Mouse (Mus musculus): ENCODE data around the gene Pid1. TPM values are rescaled to one million over a fixed set of nuclear protein-coding genes. Genes with fewer than 3 reads are reported as not detected.

Pid1 gene
- polyA plus RNA-seq, 1 experiment from 2014 or later: 47.2 TPM

- Histone ChIP-seq H3K9ac (no peak overlapping the region), H3K4me1 (no peaks in the 10 kb centered on the region), H3K9me3 (no peaks in the 10 kb centered on the region), H3K4me2 (no peak overlapping the region), H3K27me3 (no peaks in the 10 kb centered on the region), H3K4me3 (no peak overlapping the region), H3K27ac (no peak overlapping the region), H3K36me3 (no peaks in the 10 kb centered on the region)
- no peak for ATAC-seq (ENCODE audit: insufficient number of reproducible peaks, low FRiP score, low TSS enrichment, low read depth)
- 46% methylated on average over 4 of the region's 4 CpGs for WGBS
Measured at GRCm38 (mm10) chr1:84387616-84388015, 23.6 kb upstream of the Pid1 start.

- Histone ChIP-seq H3K4me2 (no peak overlapping the region), H3K4me1 (no peaks in the 10 kb centered on the region), H3K4me3 (no peak overlapping the region), H3K9me3 (no peaks in the 10 kb centered on the region), H3K36me3 (no peaks in the 10 kb centered on the region), H3K9ac (no peak overlapping the region), H3K27ac (0 out of 2 replicates have a peak overlapping the region, but pooled peaks have one; percentile 22), H3K27me3 (no peaks in the 10 kb centered on the region)
- ATAC-seq (ENCODE audit: insufficient number of reproducible peaks, low FRiP score, low TSS enrichment, low read depth): no peak
- WGBS: 57% methylated on average over 8 of the region's 8 CpGs
Measured at GRCm38 (mm10) chr1:84386481-84387146, 22.6 kb upstream of the Pid1 start.

- no peaks in the 10 kb centered on the region for H3K4me1 ChIP-seq
- no peak overlapping the region for H3K27ac ChIP-seq
- H3K27me3 ChIP-seq: no peaks in the 10 kb centered on the region
- no peak overlapping the region for H3K4me3 ChIP-seq
- H3K36me3 ChIP-seq: no peaks in the 10 kb centered on the region
- H3K4me2 ChIP-seq: no peak overlapping the region
- WGBS: 67% methylated on average over 1 of the region's 1 CpGs
- no peak for ATAC-seq (ENCODE audit: insufficient number of reproducible peaks, low FRiP score, low TSS enrichment, low read depth)
- no peak overlapping the region for H3K9ac ChIP-seq
- H3K9me3 ChIP-seq: no peaks in the 10 kb centered on the region
Measured at GRCm38 (mm10) chr1:84382709-84383108, 18.7 kb upstream of the Pid1 start.

- H3K4me3 ChIP-seq: no peak overlapping the region
- WGBS: 88% methylated on average over 5 of the region's 5 CpGs
- no peak for ATAC-seq (ENCODE audit: insufficient number of reproducible peaks, low FRiP score, low TSS enrichment, low read depth)
Measured at GRCm38 (mm10) chr1:84382064-84382463, 18.1 kb upstream of the Pid1 start.

GRCm38 (mm10) chr1:84380895-84381294 is 16.9 kb upstream of the Pid1 start:
- no peak overlapping the region for H3K4me3 ChIP-seq
- WGBS: 76% methylated on average over 3 of the region's 3 CpGs
- no peak for ATAC-seq (ENCODE audit: insufficient number of reproducible peaks, low FRiP score, low TSS enrichment, low read depth)
- H3K9ac ChIP-seq: no peak overlapping the region
- H3K4me2 ChIP-seq: no peak overlapping the region
- no peaks in the 10 kb centered on the region for H3K36me3 ChIP-seq
- no peak overlapping the region for H3K27ac ChIP-seq
- no peaks in the 10 kb centered on the region for H3K27me3 ChIP-seq
- no peaks in the 10 kb centered on the region for H3K9me3 ChIP-seq
- H3K4me1 ChIP-seq: no peaks in the 10 kb centered on the region

More at GRCm38 (mm10) chr1:84382064-84382463, 18.1 kb upstream of the Pid1 start:
- Histone ChIP-seq H3K9me3 (no peaks in the 10 kb centered on the region), H3K36me3 (no peaks in the 10 kb centered on the region), H3K4me2 (no peak overlapping the region), H3K4me1 (no peaks in the 10 kb centered on the region), H3K27ac (no peak overlapping the region), H3K9ac (no peak overlapping the region), H3K27me3 (no peaks in the 10 kb centered on the region)

- H3K27ac ChIP-seq: no peak overlapping the region
- no peaks in the 10 kb centered on the region for H3K4me1 ChIP-seq
Measured at GRCm38 (mm10) chr1:84367733-84368132, 3.8 kb upstream of the Pid1 start.

GRCm38 (mm10) chr1:84366553-84366952 is 2.6 kb upstream of the Pid1 start:
- no peaks in the 10 kb centered on the region for H3K27me3 ChIP-seq
- H3K4me3 ChIP-seq: no peak overlapping the region
- H3K9me3 ChIP-seq: no peaks in the 10 kb centered on the region
- WGBS: 68% methylated on average over 3 of the region's 3 CpGs
- no peak for ATAC-seq (ENCODE audit: insufficient number of reproducible peaks, low FRiP score, low TSS enrichment, low read depth)
- no peak overlapping the region for H3K9ac ChIP-seq
- H3K4me2 ChIP-seq: no peak overlapping the region
- H3K36me3 ChIP-seq: no peaks in the 10 kb centered on the region
- H3K27ac ChIP-seq: no peak overlapping the region
- H3K4me1 ChIP-seq: no peaks in the 10 kb centered on the region

More at GRCm38 (mm10) chr1:84367733-84368132, 3.8 kb upstream of the Pid1 start:
- no peak overlapping the region for H3K4me2 ChIP-seq
- no peak overlapping the region for H3K9ac ChIP-seq
- ATAC-seq (ENCODE audit: insufficient number of reproducible peaks, low FRiP score, low TSS enrichment, low read depth): no peak
- no peak overlapping the region for H3K4me3 ChIP-seq
- H3K36me3 ChIP-seq: no peaks in the 10 kb centered on the region
- H3K27me3 ChIP-seq: no peaks in the 10 kb centered on the region
- 71% methylated on average over 3 of the region's 3 CpGs for WGBS
- no peaks in the 10 kb centered on the region for H3K9me3 ChIP-seq

- Histone ChIP-seq H3K9me3 (no peaks in the 10 kb centered on the region), H3K36me3 (no peaks in the 10 kb centered on the region), H3K4me1 (no peaks in the 10 kb centered on the region), H3K4me3 (no peak overlapping the region), H3K27me3 (no peaks in the 10 kb centered on the region), H3K27ac (no peak overlapping the region), H3K4me2 (no peak overlapping the region), H3K9ac (no peak overlapping the region)
- ATAC-seq (ENCODE audit: insufficient number of reproducible peaks, low FRiP score, low TSS enrichment, low read depth): no peak
- 89% methylated on average over 7 of the region's 7 CpGs for WGBS
Measured at GRCm38 (mm10) chr1:84362709-84363617, 1.0 kb downstream of the Pid1 start.

- Histone ChIP-seq H3K4me1 (no peaks in the 10 kb centered on the region), H3K36me3 (no peaks in the 10 kb centered on the region), H3K27ac (no peak overlapping the region), H3K9ac (no peak overlapping the region), H3K4me3 (no peak overlapping the region), H3K4me2 (no peak overlapping the region), H3K9me3 (no peaks in the 10 kb centered on the region), H3K27me3 (no peaks in the 10 kb centered on the region)
- ATAC-seq (ENCODE audit: insufficient number of reproducible peaks, low FRiP score, low TSS enrichment, low read depth): no peak
- WGBS: 36% methylated on average over 1 of the region's 1 CpGs
Measured at GRCm38 (mm10) chr1:84362209-84362608, 1.8 kb downstream of the Pid1 start.

- Histone ChIP-seq H3K4me3 (no peak overlapping the region), H3K27ac (no peak overlapping the region), H3K36me3 (no peaks in the 10 kb centered on the region), H3K9me3 (no peaks in the 10 kb centered on the region), H3K27me3 (no peaks in the 10 kb centered on the region), H3K4me2 (no peak overlapping the region), H3K4me1 (no peaks in the 10 kb centered on the region), H3K9ac (no peak overlapping the region)
- 90% methylated on average over 3 of the region's 3 CpGs for WGBS
- ATAC-seq (ENCODE audit: insufficient number of reproducible peaks, low FRiP score, low TSS enrichment, low read depth): no peak
Measured at GRCm38 (mm10) chr1:84361389-84361788, 2.6 kb downstream of the Pid1 start.

GRCm38 (mm10) chr1:84359611-84360500 is 4.1 kb downstream of the Pid1 start:
- no peak overlapping the region for H3K4me2 ChIP-seq
- no peak overlapping the region for H3K27ac ChIP-seq
- no peaks in the 10 kb centered on the region for H3K27me3 ChIP-seq

More at GRCm38 (mm10) chr1:84359611-84360500, 4.1 kb downstream of the Pid1 start:
- Histone ChIP-seq H3K4me1 (no peaks in the 10 kb centered on the region), H3K4me3 (no peak overlapping the region), H3K9me3 (no peaks in the 10 kb centered on the region), H3K9ac (no peak overlapping the region), H3K36me3 (no peaks in the 10 kb centered on the region)
- WGBS: 81% methylated on average over 6 of the region's 6 CpGs
- no peak for ATAC-seq (ENCODE audit: insufficient number of reproducible peaks, low FRiP score, low TSS enrichment, low read depth)

Measured in limb, embryonic 15.5 days (tissue).